Mouse (Mus musculus): Measurements from ENCODE around the gene Foxc1.

Foxc1 gene

DNA sequence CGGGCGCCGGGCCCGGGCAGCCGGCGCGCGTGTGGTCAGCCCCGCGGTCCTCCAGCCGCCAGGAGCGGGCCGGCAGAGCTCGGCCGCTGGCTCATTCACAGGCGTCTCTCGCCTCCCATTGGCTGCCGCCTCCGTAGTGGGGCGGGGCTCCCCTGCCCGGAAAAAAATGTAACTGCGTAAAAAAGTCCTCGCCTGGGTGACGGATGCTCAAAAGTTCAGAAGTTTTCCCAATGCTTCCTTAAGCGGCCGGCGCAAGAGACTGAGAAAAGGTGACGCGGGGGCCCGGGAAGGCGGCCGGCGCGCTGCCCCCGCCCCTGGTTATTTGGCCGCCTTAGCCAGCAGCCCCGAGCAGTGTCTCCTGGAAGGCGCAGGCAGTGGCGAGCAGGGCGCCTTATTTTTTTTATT, at the start of gene Foxc1:
Gene Foxc1, plus strand, starts transcription at position 206 of the 405 bp plus-strand sequence.
- peak; percentile 89 for DNase-seq (ENCODE audit: extremely low spot score, low spot score)

- DNase-seq (ENCODE audit: extremely low spot score, low spot score): no peak
Observed at GRCm38 (mm10) chr13:31760411-31760810, 46.0 kb upstream of the Foxc1 start.

GRCm38 (mm10) chr13:31761057-31761456, 45.4 kb upstream of the Foxc1 start:
- no peak for DNase-seq (ENCODE audit: extremely low spot score, low spot score)

DNA sequence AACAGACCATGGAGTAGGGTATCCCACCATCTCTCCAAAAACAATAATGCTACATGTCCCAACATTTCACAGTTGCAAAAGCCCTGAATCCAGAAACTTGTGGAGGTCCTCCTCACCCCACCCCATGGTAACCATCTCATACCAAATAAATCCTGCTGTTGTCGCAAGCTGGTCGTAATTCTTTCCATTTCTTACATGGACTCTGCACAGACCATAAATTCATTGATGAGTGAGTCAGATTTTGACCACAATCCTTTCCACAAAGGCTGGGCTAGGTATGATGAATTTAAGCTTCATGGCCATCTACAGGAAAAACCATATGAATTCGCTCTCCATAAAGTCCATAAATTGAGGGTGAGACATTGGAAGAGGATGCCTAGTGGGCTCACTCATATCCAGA, 42.0 kb upstream of the Foxc1 start:
- no peak for DNase-seq (ENCODE audit: extremely low spot score, low spot score)

DNA sequence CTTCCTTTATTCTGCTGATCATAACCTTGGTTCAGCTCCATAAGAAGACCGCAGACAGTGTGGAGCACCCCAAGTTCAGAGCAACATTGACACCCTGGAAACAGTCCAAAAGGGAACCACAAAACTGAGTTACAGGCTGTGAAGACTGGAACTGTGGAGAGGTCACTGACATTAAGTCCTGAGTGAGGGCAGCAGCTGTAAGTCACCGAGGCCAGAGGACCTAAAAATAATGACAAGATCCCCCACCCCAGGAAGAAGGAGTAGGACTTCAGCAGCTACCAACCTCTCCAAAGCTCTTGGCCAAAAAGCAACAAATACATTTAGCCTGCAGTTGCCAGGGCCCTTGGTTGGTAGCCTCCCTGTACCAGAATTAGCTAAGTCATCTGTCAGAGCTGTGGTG, 40.9 kb upstream of the Foxc1 start:
- DNase-seq (ENCODE audit: extremely low spot score, low spot score): no peak

DNA sequence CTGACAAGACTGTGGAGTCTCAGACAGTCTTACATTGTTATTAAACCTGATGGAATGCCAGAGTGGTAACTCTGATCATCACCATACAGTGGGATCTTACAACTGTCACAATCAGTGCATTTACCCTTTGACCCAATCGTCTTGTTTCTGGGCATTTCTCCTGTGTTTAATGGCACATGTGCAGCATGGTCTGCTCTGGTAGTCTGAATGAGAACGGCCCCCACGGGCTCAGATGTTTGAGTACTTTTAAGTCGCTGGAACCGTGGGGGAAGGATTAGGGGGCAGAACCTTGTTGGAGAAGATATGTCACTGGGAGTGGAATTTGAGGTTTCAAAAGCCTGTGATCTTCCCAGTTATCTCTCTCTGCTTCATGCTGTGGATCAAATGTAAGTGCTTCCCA, 33.6 kb upstream of the Foxc1 start:
- DNase-seq (ENCODE audit: extremely low spot score, low spot score): no peak

GRCm38 (mm10) chr13:31775762-31776161, 30.7 kb upstream of the Foxc1 start:
- DNase-seq (ENCODE audit: extremely low spot score, low spot score): no peak

GRCm38 (mm10) chr13:31779281-31779981, 27.0 kb upstream of the Foxc1 start:
- DNase-seq (ENCODE audit: extremely low spot score, low spot score): no peak

- DNase-seq (ENCODE audit: extremely low spot score, low spot score): no peak
Observed at GRCm38 (mm10) chr13:31780299-31780698, 26.1 kb upstream of the Foxc1 start.

DNA sequence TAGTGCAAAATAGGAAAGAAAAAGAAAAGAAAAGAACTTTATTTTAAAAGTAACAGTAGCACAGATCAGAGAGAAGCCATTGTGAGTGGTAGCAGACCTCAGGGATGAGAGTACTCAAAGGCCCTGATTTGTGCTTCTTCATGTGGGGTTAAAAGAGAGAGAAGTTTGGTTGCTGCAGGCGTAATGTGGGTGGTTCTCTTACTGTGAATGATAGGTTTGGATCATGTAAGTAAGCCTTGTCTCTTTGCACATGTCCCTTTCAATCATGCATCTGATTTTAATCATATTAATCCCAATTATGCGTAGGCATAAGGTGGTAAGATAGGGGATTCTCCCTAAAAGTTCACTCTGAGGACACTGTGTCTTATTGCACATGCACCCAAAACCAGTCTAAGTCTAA, 24.4 kb upstream of the Foxc1 start:
- no peak for DNase-seq (ENCODE audit: extremely low spot score, low spot score)

- no peak for DNase-seq (ENCODE audit: extremely low spot score, low spot score)
Observed at GRCm38 (mm10) chr13:31784757-31785156, 21.7 kb upstream of the Foxc1 start.

- peak; percentile 69 for DNase-seq (ENCODE audit: extremely low spot score, low spot score)
Observed at GRCm38 (mm10) chr13:31792480-31793132, 13.8 kb upstream of the Foxc1 start.

- DNase-seq (ENCODE audit: extremely low spot score, low spot score): no peak
Observed at GRCm38 (mm10) chr13:31793163-31793562, 13.3 kb upstream of the Foxc1 start.

- no peak for DNase-seq (ENCODE audit: extremely low spot score, low spot score)
Observed at GRCm38 (mm10) chr13:31797346-31797745, 9.1 kb upstream of the Foxc1 start.

DNA sequence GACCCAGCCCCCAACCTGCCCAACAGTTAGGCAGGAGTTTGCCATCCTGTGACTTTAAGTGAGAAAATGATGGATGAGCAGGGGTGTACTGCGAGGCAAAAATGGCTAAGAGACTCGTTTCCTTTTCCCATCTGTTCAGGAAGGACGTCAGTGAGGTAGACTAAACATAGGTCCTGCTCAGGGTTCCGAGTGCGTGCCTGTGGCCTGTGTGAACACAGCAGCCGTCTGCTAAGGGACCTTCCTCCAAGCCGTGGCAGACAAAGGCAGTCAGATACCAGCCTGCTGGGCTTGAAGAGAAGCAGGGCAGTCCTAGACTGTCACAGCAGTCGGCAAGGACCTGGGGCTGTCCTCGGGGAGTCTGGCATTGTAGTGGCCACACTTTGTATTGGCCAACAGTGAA, 8.4 kb upstream of the Foxc1 start:
- no peak for DNase-seq (ENCODE audit: extremely low spot score, low spot score)

- DNase-seq (ENCODE audit: extremely low spot score, low spot score): peak; percentile 92
Observed at GRCm38 (mm10) chr13:31800581-31801576, 5.6 kb upstream of the Foxc1 start.

GRCm38 (mm10) chr13:31801703-31802305, 4.6 kb upstream of the Foxc1 start:
- peak; percentile 53 for DNase-seq (ENCODE audit: extremely low spot score, low spot score)

GRCm38 (mm10) chr13:31802447-31802846, 4.0 kb upstream of the Foxc1 start:
- DNase-seq (ENCODE audit: extremely low spot score, low spot score): peak; percentile 45

DNA sequence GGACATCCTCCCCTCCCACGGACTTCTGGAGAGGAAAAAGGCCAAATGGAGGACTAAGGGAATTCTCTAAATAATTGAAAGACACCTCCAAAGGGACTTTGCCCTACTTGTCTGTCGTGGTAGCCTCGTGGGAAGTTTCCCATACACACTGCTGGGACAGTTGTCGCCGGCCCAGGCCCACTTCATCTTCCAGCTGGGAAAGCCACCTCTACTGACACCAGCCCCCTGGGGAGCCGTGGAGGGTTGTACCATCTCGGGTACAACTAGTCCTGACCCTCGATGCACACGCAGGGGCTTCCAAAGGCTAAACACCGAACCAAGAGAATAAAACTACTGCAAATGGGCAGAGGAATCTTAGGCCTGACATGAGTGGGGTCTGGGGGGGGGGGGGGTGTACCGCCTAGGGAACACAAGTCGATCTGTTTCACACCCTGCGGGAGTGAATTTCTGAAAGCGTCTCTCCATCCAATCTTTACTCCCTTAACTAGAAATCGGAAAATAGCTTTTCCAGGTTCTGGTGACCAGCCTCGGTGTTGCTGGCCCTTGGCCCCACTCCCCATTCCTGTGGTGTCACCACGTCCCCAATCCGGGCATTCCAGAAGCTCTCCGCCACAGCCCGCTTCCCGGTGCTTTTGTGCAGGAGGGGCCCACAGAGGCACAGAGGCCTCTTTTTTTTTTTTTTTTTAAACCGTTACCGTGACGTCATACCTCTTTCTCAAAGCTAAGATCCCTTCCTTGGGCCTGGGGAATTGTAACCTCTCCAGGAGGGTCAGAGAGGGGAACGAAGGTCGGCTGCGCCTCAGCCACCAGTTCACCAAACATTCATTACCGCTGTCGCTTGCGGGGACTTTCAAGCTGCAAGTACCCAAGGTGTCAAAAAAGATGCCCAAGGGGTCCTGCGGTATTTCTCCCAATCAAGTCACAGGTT, 3.0 kb upstream of the Foxc1 start:
- peak; percentile 57 for DNase-seq (ENCODE audit: extremely low spot score, low spot score)

DNA sequence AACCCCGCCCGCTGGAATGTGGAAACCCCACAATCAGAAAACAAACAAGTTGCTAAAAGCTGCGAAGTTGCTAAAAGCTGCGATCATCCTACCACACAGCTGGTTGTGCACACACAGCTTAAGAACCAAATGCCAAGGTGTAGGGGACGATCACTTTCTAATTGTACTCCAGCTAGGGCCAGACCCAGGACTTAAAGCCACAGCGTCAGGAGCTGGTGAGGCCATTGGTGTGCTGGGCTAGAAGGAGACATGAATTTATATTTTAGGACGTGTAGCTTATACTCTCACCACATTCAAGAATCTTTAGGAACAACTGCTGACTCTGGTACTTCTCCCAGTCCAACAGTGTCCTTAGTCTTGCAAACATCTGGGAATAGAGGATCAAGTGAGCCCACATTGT, 1.9 kb upstream of the Foxc1 start:
- peak; percentile 40 for DNase-seq (ENCODE audit: extremely low spot score, low spot score)
